In genomic region chr6:41605794-41606104, GRCm38 (mm10) we compare ENCODE assay signal across 8 mouse cellular contexts. TPM values are rescaled to one million over a fixed set of nuclear protein-coding genes. Genes with fewer than 3 reads are reported as not detected.
DNase-seq lines count a peak whose midpoint lies in the region; ATAC-seq and TF ChIP-seq lines count a peak whose summit lies in the region.

No protein-coding gene starts in this region.

- peaks cover 5% of the 10 kb centered on the region; the same call in 1 of the 2 replicates for H3K27me3 ChIP-seq in kidney, embryonic 15.5 days
- H3K27me3 ChIP-seq in hindbrain, embryonic 14.5 days (ENCODE audit: control insufficient read depth, insufficient read depth, low read length): no peaks in the 10 kb centered on the region
- no peaks in the 10 kb centered on the region for H3K27me3 ChIP-seq in midbrain, embryonic 14.5 days (ENCODE audit: control insufficient read depth, insufficient read depth, low read length)

- no peak for DNase-seq in kidney, adult 11 months
- no peak for DNase-seq in hindbrain, embryonic 14.5 days (ENCODE audit: low spot score)
- DNase-seq in midbrain, embryonic 14.5 days: no peak
- DNase-seq in gastrocnemius, postnatal 25 days: no peak
- no peak for DNase-seq in adrenal gland, postnatal 4 days (ENCODE audit: low spot score in 2 of 2)
- no peak for DNase-seq in layer of hippocampus, postnatal 10 days (ENCODE audit: low spot score in 2 of 2)

- WGBS in kidney, embryonic 15.5 days: under 1% methylated on average over 7 of the region's 7 CpGs
- under 1% methylated on average over 7 of the region's 7 CpGs for WGBS in hindbrain, embryonic 14.5 days
- WGBS in midbrain, embryonic 14.5 days: 0% methylated on average over 7 of the region's 7 CpGs

- peaks cover 9% of the 10 kb centered on the region for H3K4me1 ChIP-seq in kidney, embryonic 15.5 days
- peaks cover 2% of the 10 kb centered on the region; the same call in 1 of the 2 replicates for H3K4me1 ChIP-seq in cortical plate, adult 2 months (ENCODE audit: control insufficient read depth, insufficient read depth, low read length)
- H3K4me1 ChIP-seq in hindbrain, embryonic 14.5 days (replicated peaks; ENCODE audit: control insufficient read depth, insufficient read depth, low read length): peaks cover 27% of the 10 kb centered on the region
- H3K4me1 ChIP-seq in midbrain, embryonic 14.5 days (ENCODE audit: control insufficient read depth, insufficient read depth, low read length): peaks cover 20% of the 10 kb centered on the region

- peak overlapping the region; percentile 96 for H3K4me2 ChIP-seq in kidney, embryonic 15.5 days
- H3K4me2 ChIP-seq in hindbrain, embryonic 14.5 days (replicated peaks): peak overlapping the region; percentile 99
- peak overlapping the region; percentile 91 for H3K4me2 ChIP-seq in midbrain, embryonic 14.5 days (ENCODE audit: low read length)

- peak; percentile 57 for ATAC-seq in kidney, embryonic 15.5 days (replicated peaks; ENCODE audit: low FRiP score)
- ATAC-seq in hindbrain, embryonic 14.5 days (ENCODE audit: low FRiP score): peak; percentile 51
- peak; percentile 38 for ATAC-seq in midbrain, embryonic 14.5 days (ENCODE audit: low FRiP score, low TSS enrichment)

- peak overlapping the region; percentile 88 for H3K27ac ChIP-seq in kidney, embryonic 15.5 days
- H3K27ac ChIP-seq in cortical plate, adult 2 months (ENCODE audit: insufficient read depth, low read length): peak overlapping the region; percentile 92
- H3K27ac ChIP-seq in hindbrain, embryonic 14.5 days: peak overlapping the region; percentile 87
- peak overlapping the region; percentile 92 for H3K27ac ChIP-seq in midbrain, embryonic 14.5 days (replicated peaks; ENCODE audit: low read depth, low read length)

- TF ChIP-seq POLR2A in cortical plate, adult 2 months (IDR thresholded peaks at IDR 0.05; ENCODE audit: extremely low read depth, insufficient read depth, low read length): no peak

- no peaks in the 10 kb centered on the region for H3K36me3 ChIP-seq in kidney, embryonic 15.5 days
- H3K36me3 ChIP-seq in hindbrain, embryonic 14.5 days (replicated peaks; ENCODE audit: control insufficient read depth, insufficient read depth): no peaks in the 10 kb centered on the region
- H3K36me3 ChIP-seq in midbrain, embryonic 14.5 days (ENCODE audit: control insufficient read depth, insufficient read depth, low read length): no peaks in the 10 kb centered on the region

- peak overlapping the region; percentile 66 for H3K9ac ChIP-seq in kidney, embryonic 15.5 days
- H3K9ac ChIP-seq in hindbrain, embryonic 14.5 days: peak overlapping the region; percentile 92
- H3K9ac ChIP-seq in midbrain, embryonic 14.5 days (replicated peaks; ENCODE audit: low read length): peak overlapping the region; percentile 90

- no peak for TF ChIP-seq CTCF in cortical plate, adult 2 months (IDR thresholded peaks at IDR 0.05; ENCODE audit: extremely low read depth, insufficient read depth, low read length)

- H3K4me3 ChIP-seq in kidney, embryonic 15.5 days (replicated peaks): peak overlapping the region; percentile 59
- peak overlapping the region; percentile 66 for H3K4me3 ChIP-seq in cortical plate, adult 2 months (ENCODE audit: insufficient read depth, low read length)
- H3K4me3 ChIP-seq in hindbrain, embryonic 14.5 days (replicated peaks; ENCODE audit: low read length): peak overlapping the region; percentile 58
- H3K4me3 ChIP-seq in midbrain, embryonic 14.5 days (replicated peaks; ENCODE audit: low read depth, low read length): peak overlapping the region; percentile 73

- no peaks in the 10 kb centered on the region for H3K9me3 ChIP-seq in kidney, embryonic 15.5 days (replicated peaks)
- no peaks in the 10 kb centered on the region for H3K9me3 ChIP-seq in hindbrain, embryonic 14.5 days (ENCODE audit: control insufficient read depth, low read length)
- no peaks in the 10 kb centered on the region for H3K9me3 ChIP-seq in midbrain, embryonic 14.5 days (ENCODE audit: control insufficient read depth, low read length)

RNA-seq across cellular contexts. Expression of gene Ephb6, which starts 0.5 kb away (rescaled TPM):
- 13.2 and 15.0 TPM in 2 replicates for polyA plus RNA-seq in kidney, embryonic 15.5 days (2015; fragmentation: Nextera tagmentation; extraction: Ambion mirVana)
- polyA plus RNA-seq in cortical plate, adult 2 months (2012; rRNA removed): 135 and 140 TPM in 2 replicates
- polyA plus RNA-seq in hindbrain, embryonic 14.5 days (2014; fragmentation: Nextera tagmentation; extraction: Ambion mirVana): 33.5 and 41.7 TPM in 2 replicates
- 36.3 and 38.5 TPM in 2 replicates for polyA plus RNA-seq in midbrain, embryonic 14.5 days (2014; fragmentation: Nextera tagmentation; extraction: Ambion mirVana)
- 1 to 10 TPM; 1.2 to 1.6 TPM for total RNA-seq in gastrocnemius, postnatal 25 days (2021)
- 10 to 100 TPM; 27.5 to 28.7 TPM for total RNA-seq in adrenal gland, postnatal 4 days (2021)
- total RNA-seq in layer of hippocampus, postnatal 10 days (2021): 10 to 100 TPM; 68.2 to 70.3 TPM

RNA-seq across cellular contexts. Expression of gene Trpv6, which starts 30.5 kb away (rescaled TPM):
- polyA plus RNA-seq in kidney, embryonic 15.5 days (2015; fragmentation: Nextera tagmentation; extraction: Ambion mirVana): 3.8 and 4.7 TPM in 2 replicates
- polyA plus RNA-seq in cortical plate, adult 2 months (2012; rRNA removed): 3.3 and 4.2 TPM in 2 replicates
- 0.92 and 1.4 TPM in 2 replicates for polyA plus RNA-seq in hindbrain, embryonic 14.5 days (2014; fragmentation: Nextera tagmentation; extraction: Ambion mirVana)
- 1.2 and 1.7 TPM in 2 replicates for polyA plus RNA-seq in midbrain, embryonic 14.5 days (2014; fragmentation: Nextera tagmentation; extraction: Ambion mirVana)
- not detected for total RNA-seq in gastrocnemius, postnatal 25 days (2021)
- 1 to 10 TPM in 1 of 2 experiments, not detected in 1; 1.4 TPM for total RNA-seq in adrenal gland, postnatal 4 days (2021)
- total RNA-seq in layer of hippocampus, postnatal 10 days (2021): 1 to 10 TPM in 1 of 2 experiments, under 1 TPM in 1; 0.67 to 1.4 TPM
